Mouse (Mus musculus) megakaryocyte progenitor cell, adult 5-6 weeks (primary cell): Measurements from ENCODE around the gene Plpp3. TPM values are rescaled to one million over a fixed set of nuclear protein-coding genes. Genes with fewer than 3 reads are reported as not detected.

Experiments
- total RNA-seq, 2 experiments: library from RNA; stranded (forward) in 1 of 2; stranded (reverse) in 1 of 2; fragments of 157-497, 149-512 nt in 1 of 2; fragments of 200-1000 nt in 1 of 2; gene quantifications; 2 replicates each; pipeline versions ENCODE4 v1.2.3 to v1.2.4; 2015 to 2017

The Plpp3 gene
- total RNA-seq, 2 experiments from 2014 or later = not detected

Other genes starting within 250 kb of the Plpp3 start
- not detected in 2 replicates for gene Fyb2, start 243.9 kb upstream of the Plpp3 start, total RNA-seq (2015)
- gene Fyb2, start 243.9 kb upstream of the Plpp3 start, total RNA-seq (2017) = not detected in 2 replicates
- gene Prkaa2, start 47.5 kb upstream of the Plpp3 start, total RNA-seq (2015) = 0.20 and 0.42 TPM in 2 replicates
- 0.03 TPM in 1 of 2 replicates, not detected in the other for gene Prkaa2, start 47.5 kb upstream of the Plpp3 start, total RNA-seq (2017)